Mouse (Mus musculus): ENCODE data around the gene Platr17. TPM values are rescaled to one million over a fixed set of nuclear protein-coding genes. Genes with fewer than 3 reads are reported as not detected.

Platr17 gene
- total and polyA plus RNA-seq, 3 experiments, result not detected

- TF ChIP-seq USF1 (IDR thresholded peaks at IDR 0.05; ENCODE audit: low read depth, low read length), result no peak
- no peak for TF ChIP-seq CHD1 (IDR thresholded peaks at IDR 0.05; ENCODE audit: low read depth, low read length)
- no peak for TF ChIP-seq SMC3 (IDR thresholded peaks at IDR 0.05; ENCODE audit: low read depth, low read length)
Measured at GRCm38 (mm10) chr17:33955555-33956214, 50.8 kb downstream of the Platr17 start, which contains the start of the genes Vps52 and Rps18 (continued).

Other genes with a start within 250 kb of the Platr17 start
- gene Hnrnpm, start 218.3 kb upstream of the Platr17 start, total RNA-seq (2012; rRNA removed), result 203 and 224 TPM in 2 replicates
- 100 to 1,000 TPM; 420 to 473 TPM for gene Hnrnpm, start 218.3 kb upstream of the Platr17 start, polyA plus RNA-seq (2012; ENCODE audit: insufficient read depth in 1 of 2, insufficient read length in 2 of 2, low read depth in 1 of 2, low replicate concordance in 2 of 2, missing spikeins in 1 of 2)
- 7.2 and 10.9 TPM in 2 replicates for gene March2, start 186.5 kb upstream of the Platr17 start, total RNA-seq (2012; rRNA removed)
- gene March2, start 186.5 kb upstream of the Platr17 start, polyA plus RNA-seq (2012; ENCODE audit: insufficient read depth in 1 of 2, insufficient read length in 2 of 2, low read depth in 1 of 2, low replicate concordance in 2 of 2, missing spikeins in 1 of 2), result 10 to 100 TPM in 1 of 2 experiments, not detected in 1; 18.8 TPM
- gene Rab11b, start 144.6 kb upstream of the Platr17 start, total RNA-seq (2012; rRNA removed), result 24.0 and 26.3 TPM in 2 replicates
- 100 to 1,000 TPM in 1 of 2 experiments, not detected in 1; 105 TPM for gene Rab11b, start 144.6 kb upstream of the Platr17 start, polyA plus RNA-seq (2012; ENCODE audit: insufficient read depth in 1 of 2, insufficient read length in 2 of 2, low read depth in 1 of 2, low replicate concordance in 2 of 2, missing spikeins in 1 of 2)
- 11.7 and 13.5 TPM in 2 replicates for gene Angptl4, start 123.3 kb upstream of the Platr17 start, total RNA-seq (2012; rRNA removed)
- gene Angptl4, start 123.3 kb upstream of the Platr17 start, polyA plus RNA-seq (2012; ENCODE audit: insufficient read depth in 1 of 2, insufficient read length in 2 of 2, low read depth in 1 of 2, low replicate concordance in 2 of 2, missing spikeins in 1 of 2), result 10 to 100 TPM in 1 of 2 experiments, not detected in 1; 15.8 TPM
- 5.0 and 5.2 TPM in 2 replicates for gene Kank3, start 94.6 kb upstream of the Platr17 start, total RNA-seq (2012; rRNA removed)
- gene Kank3, start 94.6 kb upstream of the Platr17 start, polyA plus RNA-seq (2012; ENCODE audit: insufficient read depth in 1 of 2, insufficient read length in 2 of 2, low read depth in 1 of 2, low replicate concordance in 2 of 2, missing spikeins in 1 of 2), result 1 to 10 TPM in 1 of 2 experiments, not detected in 1; 5.5 TPM
- 3,378 and 3,556 TPM in 2 replicates for gene Rps28, start 80.6 kb upstream of the Platr17 start, total RNA-seq (2012; rRNA removed)
- gene Rps28, start 80.6 kb upstream of the Platr17 start, polyA plus RNA-seq (2012; ENCODE audit: insufficient read depth in 1 of 2, insufficient read length in 2 of 2, low read depth in 1 of 2, low replicate concordance in 2 of 2, missing spikeins in 1 of 2), result 1,000 to 10,000 TPM in 1 of 2 experiments, 100 to 1,000 TPM in 1; 994 to 2,154 TPM
- 359 and 370 TPM in 2 replicates for gene Ndufa7, start 80.6 kb upstream of the Platr17 start, total RNA-seq (2012; rRNA removed)
- gene Ndufa7, start 80.6 kb upstream of the Platr17 start, polyA plus RNA-seq (2012; ENCODE audit: insufficient read depth in 1 of 2, insufficient read length in 2 of 2, low read depth in 1 of 2, low replicate concordance in 2 of 2, missing spikeins in 1 of 2), result 100 to 1,000 TPM in 1 of 2 experiments, not detected in 1; 326 TPM
- gene Cd320, start 62.0 kb upstream of the Platr17 start, total RNA-seq (2012; rRNA removed), result 38.5 and 48.5 TPM in 2 replicates
- gene Cd320, start 62.0 kb upstream of the Platr17 start, polyA plus RNA-seq (2012; ENCODE audit: insufficient read depth in 1 of 2, insufficient read length in 2 of 2, low read depth in 1 of 2, low replicate concordance in 2 of 2, missing spikeins in 1 of 2), result 10 to 100 TPM in 1 of 2 experiments, not detected in 1; 45.6 TPM
- not detected in 2 replicates for gene Gm7029, start 31.3 kb upstream of the Platr17 start, total RNA-seq (2012; rRNA removed)
- gene Gm7029, start 31.3 kb upstream of the Platr17 start, polyA plus RNA-seq (2012; ENCODE audit: insufficient read depth in 1 of 2, insufficient read length in 2 of 2, low read depth in 1 of 2, low replicate concordance in 2 of 2, missing spikeins in 1 of 2), result not detected
- 17.1 and 20.6 TPM in 2 replicates for gene Kifc1, start 14.5 kb upstream of the Platr17 start, total RNA-seq (2012; rRNA removed)
- gene Kifc1, start 14.5 kb upstream of the Platr17 start, polyA plus RNA-seq (2012; ENCODE audit: insufficient read depth in 1 of 2, insufficient read length in 2 of 2, low read depth in 1 of 2, low replicate concordance in 2 of 2, missing spikeins in 1 of 2), result 10 to 100 TPM in 1 of 2 experiments, not detected in 1; 53.5 TPM
- gene Daxx, start 4.3 kb downstream of the Platr17 start, total RNA-seq (2012; rRNA removed), result 39.6 and 40.6 TPM in 2 replicates
- gene Daxx, start 4.3 kb downstream of the Platr17 start, polyA plus RNA-seq (2012; ENCODE audit: insufficient read depth in 1 of 2, insufficient read length in 2 of 2, low read depth in 1 of 2, low replicate concordance in 2 of 2, missing spikeins in 1 of 2), result 10 to 100 TPM in 1 of 2 experiments, not detected in 1; 68.0 TPM
- gene Tapbp, start 10.8 kb downstream of the Platr17 start, total RNA-seq (2012; rRNA removed), result 14.7 and 24.3 TPM in 2 replicates
- 10 to 100 TPM in 1 of 2 experiments, not detected in 1; 33.3 TPM for gene Tapbp, start 10.8 kb downstream of the Platr17 start, polyA plus RNA-seq (2012; ENCODE audit: insufficient read depth in 1 of 2, insufficient read length in 2 of 2, low read depth in 1 of 2, low replicate concordance in 2 of 2, missing spikeins in 1 of 2)
- 18.6 and 20.2 TPM in 2 replicates for gene Zbtb22, start 10.8 kb downstream of the Platr17 start, total RNA-seq (2012; rRNA removed)
- gene Zbtb22, start 10.8 kb downstream of the Platr17 start, polyA plus RNA-seq (2012; ENCODE audit: insufficient read depth in 1 of 2, insufficient read length in 2 of 2, low read depth in 1 of 2, low replicate concordance in 2 of 2, missing spikeins in 1 of 2), result 10 to 100 TPM in 1 of 2 experiments, not detected in 1; 30.0 TPM
- 19.0 and 24.9 TPM in 2 replicates for gene Rgl2, start 24.4 kb downstream of the Platr17 start, total RNA-seq (2012; rRNA removed)
- gene Rgl2, start 24.4 kb downstream of the Platr17 start, polyA plus RNA-seq (2012; ENCODE audit: insufficient read depth in 1 of 2, insufficient read length in 2 of 2, low read depth in 1 of 2, low replicate concordance in 2 of 2, missing spikeins in 1 of 2), result 10 to 100 TPM in 1 of 2 experiments, not detected in 1; 43.6 TPM
- gene Pfdn6, start 35.2 kb downstream of the Platr17 start, total RNA-seq (2012; rRNA removed), result 189 and 239 TPM in 2 replicates
- gene Pfdn6, start 35.2 kb downstream of the Platr17 start, polyA plus RNA-seq (2012; ENCODE audit: insufficient read depth in 1 of 2, insufficient read length in 2 of 2, low read depth in 1 of 2, low replicate concordance in 2 of 2, missing spikeins in 1 of 2), result 100 to 1,000 TPM in 1 of 2 experiments, not detected in 1; 222 TPM
- gene Wdr46, start 35.5 kb downstream of the Platr17 start, total RNA-seq (2012; rRNA removed), result 97.6 and 100 TPM in 2 replicates
- 100 to 1,000 TPM in 1 of 2 experiments, not detected in 1; 131 TPM for gene Wdr46, start 35.5 kb downstream of the Platr17 start, polyA plus RNA-seq (2012; ENCODE audit: insufficient read depth in 1 of 2, insufficient read length in 2 of 2, low read depth in 1 of 2, low replicate concordance in 2 of 2, missing spikeins in 1 of 2)
- gene B3galt4, start 46.4 kb downstream of the Platr17 start, total RNA-seq (2012; rRNA removed), result 2.2 and 2.5 TPM in 2 replicates
- gene B3galt4, start 46.4 kb downstream of the Platr17 start, polyA plus RNA-seq (2012; ENCODE audit: insufficient read depth in 1 of 2, insufficient read length in 2 of 2, low read depth in 1 of 2, low replicate concordance in 2 of 2, missing spikeins in 1 of 2), result 1 to 10 TPM in 1 of 2 experiments, not detected in 1; 2.9 TPM
- 20.6 and 23.6 TPM in 2 replicates for gene Vps52, start 50.7 kb downstream of the Platr17 start, total RNA-seq (2012; rRNA removed)
- gene Vps52, start 50.7 kb downstream of the Platr17 start, polyA plus RNA-seq (2012; ENCODE audit: insufficient read depth in 1 of 2, insufficient read length in 2 of 2, low read depth in 1 of 2, low replicate concordance in 2 of 2, missing spikeins in 1 of 2), result 10 to 100 TPM in 1 of 2 experiments, not detected in 1; 40.7 TPM
- 252 and 286 TPM in 2 replicates for gene Rps18, start 50.9 kb downstream of the Platr17 start, total RNA-seq (2012; rRNA removed)
- 1,000 to 10,000 TPM in 1 of 2 experiments, not detected in 1; 1,183 TPM for gene Rps18, start 50.9 kb downstream of the Platr17 start, polyA plus RNA-seq (2012; ENCODE audit: insufficient read depth in 1 of 2, insufficient read length in 2 of 2, low read depth in 1 of 2, low replicate concordance in 2 of 2, missing spikeins in 1 of 2)
- gene H2-K1, start 95.2 kb downstream of the Platr17 start, total RNA-seq (2012; rRNA removed), result 81.1 and 87.9 TPM in 2 replicates
- 100 to 1,000 TPM in 1 of 2 experiments, not detected in 1; 113 TPM for gene H2-K1, start 95.2 kb downstream of the Platr17 start, polyA plus RNA-seq (2012; ENCODE audit: insufficient read depth in 1 of 2, insufficient read length in 2 of 2, low read depth in 1 of 2, low replicate concordance in 2 of 2, missing spikeins in 1 of 2)
- 12.4 and 18.3 TPM in 2 replicates for gene Ring1, start 119.5 kb downstream of the Platr17 start, total RNA-seq (2012; rRNA removed)
- 10 to 100 TPM in 1 of 2 experiments, not detected in 1; 28.4 TPM for gene Ring1, start 119.5 kb downstream of the Platr17 start, polyA plus RNA-seq (2012; ENCODE audit: insufficient read depth in 1 of 2, insufficient read length in 2 of 2, low read depth in 1 of 2, low replicate concordance in 2 of 2, missing spikeins in 1 of 2)
- gene H2-Ke6, start 122.9 kb downstream of the Platr17 start, total RNA-seq (2012; rRNA removed), result 19.6 and 24.1 TPM in 2 replicates
- gene H2-Ke6, start 122.9 kb downstream of the Platr17 start, polyA plus RNA-seq (2012; ENCODE audit: insufficient read depth in 1 of 2, insufficient read length in 2 of 2, low read depth in 1 of 2, low replicate concordance in 2 of 2, missing spikeins in 1 of 2), result 10 to 100 TPM in 1 of 2 experiments, not detected in 1; 34.4 TPM
- gene Slc39a7, start 126.5 kb downstream of the Platr17 start, total RNA-seq (2012; rRNA removed), result 125 and 152 TPM in 2 replicates
- gene Slc39a7, start 126.5 kb downstream of the Platr17 start, polyA plus RNA-seq (2012; ENCODE audit: insufficient read depth in 1 of 2, insufficient read length in 2 of 2, low read depth in 1 of 2, low replicate concordance in 2 of 2, missing spikeins in 1 of 2), result 100 to 1,000 TPM in 1 of 2 experiments, not detected in 1; 150 TPM
- gene Rxrb, start 126.7 kb downstream of the Platr17 start, total RNA-seq (2012; rRNA removed), result 37.2 and 37.6 TPM in 2 replicates
- 10 to 100 TPM in 1 of 2 experiments, not detected in 1; 63.4 TPM for gene Rxrb, start 126.7 kb downstream of the Platr17 start, polyA plus RNA-seq (2012; ENCODE audit: insufficient read depth in 1 of 2, insufficient read length in 2 of 2, low read depth in 1 of 2, low replicate concordance in 2 of 2, missing spikeins in 1 of 2)
- gene Col11a2, start 134.3 kb downstream of the Platr17 start, total RNA-seq (2012; rRNA removed), result 4.6 and 4.8 TPM in 2 replicates
- 10 to 100 TPM in 1 of 2 experiments, not detected in 1; 14.5 TPM for gene Col11a2, start 134.3 kb downstream of the Platr17 start, polyA plus RNA-seq (2012; ENCODE audit: insufficient read depth in 1 of 2, insufficient read length in 2 of 2, low read depth in 1 of 2, low replicate concordance in 2 of 2, missing spikeins in 1 of 2)
- 2.2 and 2.6 TPM in 2 replicates for gene H2-Oa, start 187.2 kb downstream of the Platr17 start, total RNA-seq (2012; rRNA removed)
- 1 to 10 TPM in 1 of 2 experiments, not detected in 1; 3.9 TPM for gene H2-Oa, start 187.2 kb downstream of the Platr17 start, polyA plus RNA-seq (2012; ENCODE audit: insufficient read depth in 1 of 2, insufficient read length in 2 of 2, low read depth in 1 of 2, low replicate concordance in 2 of 2, missing spikeins in 1 of 2)
- gene H2-DMa, start 214.4 kb downstream of the Platr17 start, total RNA-seq (2012; rRNA removed), result 26.1 and 38.3 TPM in 2 replicates
- 10 to 100 TPM in 1 of 2 experiments, not detected in 1; 38.7 TPM for gene H2-DMa, start 214.4 kb downstream of the Platr17 start, polyA plus RNA-seq (2012; ENCODE audit: insufficient read depth in 1 of 2, insufficient read length in 2 of 2, low read depth in 1 of 2, low replicate concordance in 2 of 2, missing spikeins in 1 of 2)
- gene Brd2, start 217.5 kb downstream of the Platr17 start, total RNA-seq (2012; rRNA removed), result 97.2 and 99.5 TPM in 2 replicates
- 100 to 1,000 TPM; 189 to 252 TPM for gene Brd2, start 217.5 kb downstream of the Platr17 start, polyA plus RNA-seq (2012; ENCODE audit: insufficient read depth in 1 of 2, insufficient read length in 2 of 2, low read depth in 1 of 2, low replicate concordance in 2 of 2, missing spikeins in 1 of 2)
- gene H2-DMb2, start 238.2 kb downstream of the Platr17 start, total RNA-seq (2012; rRNA removed), result 0.77 and 0.82 TPM in 2 replicates
- 1 to 10 TPM in 1 of 2 experiments, not detected in 1; 1.5 TPM for gene H2-DMb2, start 238.2 kb downstream of the Platr17 start, polyA plus RNA-seq (2012; ENCODE audit: insufficient read depth in 1 of 2, insufficient read length in 2 of 2, low read depth in 1 of 2, low replicate concordance in 2 of 2, missing spikeins in 1 of 2)
- gene H2-DMb1, start 247.9 kb downstream of the Platr17 start, total RNA-seq (2012; rRNA removed), result not detected in 2 replicates
- under 1 TPM in 1 of 2 experiments, not detected in 1; 0.67 TPM for gene H2-DMb1, start 247.9 kb downstream of the Platr17 start, polyA plus RNA-seq (2012; ENCODE audit: insufficient read depth in 1 of 2, insufficient read length in 2 of 2, low read depth in 1 of 2, low replicate concordance in 2 of 2, missing spikeins in 1 of 2)